Mouse (Mus musculus): ENCODE measurements around the gene Omt2a. TPM values are rescaled to one million over a fixed set of nuclear protein-coding genes. Genes with fewer than 3 reads are reported as not detected.
"Not testable (repeated sequence)": the region's sequence is repeated elsewhere in the genome, so short reads cannot be mapped to it uniquely, and the experiment has no call there.

The Omt2a gene
- total RNA-seq (2021) = not detected
- long read RNA-seq, experiment 1 = 0 reads
- long read RNA-seq, experiment 2 = 0 reads

DNA sequence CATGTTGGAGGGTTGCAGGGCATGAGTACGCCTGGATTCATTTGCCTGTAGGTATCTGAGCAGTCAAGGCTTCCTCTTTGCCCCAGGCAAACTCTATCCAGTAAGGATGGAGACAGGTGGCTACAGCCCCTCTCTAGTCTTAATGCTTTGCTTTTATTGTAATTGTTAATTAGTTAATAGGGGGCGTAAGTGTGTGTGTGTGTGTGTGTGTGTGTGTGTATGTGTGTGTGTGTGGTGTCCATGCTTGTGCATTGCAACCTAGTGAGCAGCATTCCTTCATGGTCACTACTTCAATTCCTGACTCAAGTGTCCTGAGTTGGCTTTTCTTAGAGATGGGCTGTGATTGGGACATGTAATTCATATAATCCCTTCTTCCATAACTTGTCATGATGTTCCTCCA, at the start of gene Omt2a:
Omt2a (minus strand) TSS at position 101 of the 400 bp plus-strand sequence.
- intact Hi-C loops (cut with DNase I) = no loop called here
- no peak for DNase-seq

GRCm38 (mm10) chr9:78363374-78363773, 48.8 kb upstream of the Omt2a start:
- intact Hi-C loops (cut with DNase I) = loop anchor here (5.0 kb wide), 1 partner anchor 74 kb away; no protein-coding TSS in a partner anchor
- DNase-seq = no peak

GRCm38 (mm10) chr9:78360484-78360872, 45.9 kb upstream of the Omt2a start:
- intact Hi-C loops (cut with DNase I) = loop anchor here (5.0 kb wide), 1 partner anchor 77 kb away; no protein-coding TSS in a partner anchor
- DNase-seq = no peak

DNA sequence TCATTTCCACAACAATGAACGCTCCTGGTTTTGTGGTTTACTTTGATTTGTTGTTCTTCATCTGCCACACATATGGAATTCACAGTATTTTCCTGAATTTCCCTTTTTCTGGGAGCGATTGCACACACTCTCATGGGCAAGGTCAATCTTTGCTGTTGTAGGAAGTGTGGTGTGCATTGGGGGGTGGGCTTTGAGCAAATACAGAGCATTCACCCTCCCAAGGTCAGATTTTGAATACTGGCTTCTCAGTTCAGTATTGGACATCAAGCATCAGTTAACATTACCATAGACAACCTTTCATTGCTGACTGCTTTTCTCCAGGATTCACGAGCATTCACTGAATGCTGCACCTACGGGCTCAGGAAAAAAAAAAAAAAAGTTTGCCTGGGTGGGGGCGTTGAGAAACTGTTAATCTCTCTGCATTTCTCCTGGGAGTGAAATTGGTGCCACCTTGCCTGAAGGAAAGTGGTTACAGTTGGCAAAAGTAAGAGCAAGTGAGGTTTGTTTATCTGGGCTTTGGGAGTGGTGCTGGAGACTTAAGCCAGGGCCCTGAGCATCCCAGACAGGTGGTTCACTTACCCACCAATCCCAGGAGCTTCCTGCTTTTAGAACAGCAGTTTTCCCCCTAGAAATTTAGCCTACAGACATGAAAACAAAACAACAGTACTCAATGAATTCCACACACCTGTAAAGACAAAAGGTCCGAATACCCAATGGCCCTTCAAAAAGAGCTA, 45.3 kb upstream of the Omt2a start:
- no peak for DNase-seq
- intact Hi-C loops (cut with DNase I) = loop anchor here (5.0 kb wide), 2 partner anchors 77 to 192 kb away; no protein-coding TSS in a partner anchor

- intact Hi-C loops (cut with DNase I) = loop anchor here (5.0 kb wide), 1 partner anchor 194 kb away; no protein-coding TSS in a partner anchor
- peak; percentile 70 to 75 for DNase-seq
Measured at GRCm38 (mm10) chr9:78358053-78358452, 43.5 kb upstream of the Omt2a start.

- DNase-seq = no peak
- intact Hi-C loops (cut with DNase I) = loop anchor here (5.0 kb wide), 1 partner anchor 197 kb away; no protein-coding TSS in a partner anchor
Measured at GRCm38 (mm10) chr9:78355611-78356010, 41.0 kb upstream of the Omt2a start, which contains the start of gene Gsta2. Gsta2 (minus strand) TSS chr9:78355788.

GRCm38 (mm10) chr9:78354665-78355578, 40.3 kb upstream of the Omt2a start:
- intact Hi-C loops (cut with DNase I) = loop anchor here (5.0 kb wide), 1 partner anchor 197 kb away; no protein-coding TSS in a partner anchor
- peak in 1 of 2 experiments; percentile 4 for DNase-seq

DNA sequence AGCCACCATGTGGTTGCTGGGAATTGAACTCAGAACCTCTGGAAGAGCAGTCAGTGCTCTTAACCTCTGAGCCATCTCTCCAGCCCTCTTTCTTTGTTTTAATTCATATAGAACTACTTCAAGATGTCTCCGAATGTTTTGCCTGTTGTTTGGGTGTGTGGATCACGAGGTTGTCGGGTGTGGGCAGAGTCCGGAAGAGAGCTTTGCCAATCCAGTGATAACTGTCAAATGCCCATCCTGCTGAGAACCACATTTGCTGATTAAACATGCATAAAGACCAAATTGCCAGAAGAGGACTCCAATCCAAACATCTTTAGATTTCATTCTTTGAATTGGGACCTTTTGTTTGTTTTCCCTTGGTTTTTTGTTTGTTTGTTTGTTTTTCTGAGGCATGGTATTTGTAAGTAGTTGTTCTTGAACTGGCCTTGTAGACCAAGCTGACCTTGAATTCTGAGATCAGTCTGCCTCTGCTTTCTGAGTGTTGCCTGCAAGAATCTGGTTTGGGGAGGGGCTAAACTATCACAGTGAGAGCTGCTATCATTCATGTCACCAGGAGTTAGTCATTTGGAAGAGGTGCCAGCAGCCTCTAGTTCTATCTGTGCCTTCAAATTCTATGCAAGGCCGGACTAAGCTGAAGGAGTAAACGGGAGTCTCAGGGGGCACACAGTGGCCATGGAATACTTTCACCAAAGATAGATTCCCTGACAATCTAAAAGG, 37.1 kb upstream of the Omt2a start:
- no peak for DNase-seq
- intact Hi-C loops (cut with DNase I) = no loop called here

DNA sequence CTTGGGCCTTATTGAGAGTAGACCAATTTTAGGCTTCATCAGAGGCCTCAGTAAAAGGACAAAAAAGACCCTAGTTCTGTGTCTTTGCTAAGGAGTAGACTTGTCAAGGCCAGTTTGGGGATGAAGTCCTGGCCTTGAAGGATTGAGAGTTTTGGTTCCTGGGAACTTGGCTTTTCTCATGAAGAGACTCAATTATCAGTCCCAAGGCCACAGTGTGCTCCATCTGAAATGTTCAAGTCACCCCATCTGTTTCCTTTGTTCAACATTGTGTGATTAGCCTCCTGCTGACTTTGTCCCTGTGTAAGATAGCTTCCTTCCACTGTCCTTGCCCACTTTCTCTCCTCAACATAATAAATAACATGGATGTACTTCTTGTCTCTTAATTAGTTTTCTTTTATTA, 35.4 kb upstream of the Omt2a start:
- intact Hi-C loops (cut with DNase I); DNase-seq: not testable (repeated sequence)

DNA sequence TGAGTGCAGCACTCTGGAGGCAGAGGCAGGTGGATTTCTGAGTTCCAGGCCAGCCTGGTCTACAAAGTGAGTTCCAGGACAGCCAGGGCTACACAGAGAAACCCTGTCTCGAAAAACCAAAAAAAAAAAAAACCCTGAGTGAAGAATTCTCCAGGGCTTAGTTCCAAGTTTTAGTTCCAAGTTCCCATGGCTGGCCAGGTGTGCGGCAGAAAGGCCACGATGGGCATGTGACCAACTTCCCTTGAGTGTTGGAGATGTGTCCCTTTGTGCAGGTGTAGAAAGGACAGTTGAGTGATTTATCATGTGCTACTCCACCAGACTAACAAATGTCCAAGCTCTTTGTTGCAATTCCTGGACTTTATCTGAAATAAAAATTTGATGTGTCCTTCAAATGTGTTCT, 34.5 kb upstream of the Omt2a start:
- DNase-seq; intact Hi-C loops (cut with DNase I): not testable (repeated sequence)

- DNase-seq; intact Hi-C loops (cut with DNase I): not testable (repeated sequence)
Measured at GRCm38 (mm10) chr9:78348206-78349004, 33.8 kb upstream of the Omt2a start.

- intact Hi-C loops (cut with DNase I) = no loop called here
- DNase-seq = no peak
Measured at GRCm38 (mm10) chr9:78347004-78347403, 32.4 kb upstream of the Omt2a start.

GRCm38 (mm10) chr9:78345235-78345634, 30.6 kb upstream of the Omt2a start:
- DNase-seq; intact Hi-C loops (cut with DNase I): not testable (repeated sequence)

DNA sequence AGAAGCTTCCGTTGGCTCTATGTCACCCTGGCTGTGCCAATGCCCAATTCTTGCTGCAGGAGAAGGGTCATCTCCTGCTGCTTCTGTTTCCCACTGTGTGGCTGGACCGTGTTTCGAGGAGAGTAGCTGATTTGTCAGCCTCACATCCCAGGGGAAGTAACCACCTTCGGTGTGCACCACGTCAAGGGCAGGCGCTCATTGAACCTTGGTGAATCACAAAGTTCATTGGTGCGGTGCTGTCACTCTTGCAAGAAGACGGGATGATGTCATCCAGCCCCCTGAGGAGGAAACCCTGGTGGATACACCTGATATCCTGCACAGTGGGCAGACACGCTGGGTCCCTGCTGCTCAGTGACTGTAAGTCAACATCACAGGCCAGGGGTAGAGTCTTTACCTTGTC, 28.5 kb upstream of the Omt2a start:
- intact Hi-C loops (cut with DNase I) = loop anchor here (5.0 kb wide), 1 partner anchor 46 kb away; no protein-coding TSS in a partner anchor
- not testable (repeated sequence) for DNase-seq

DNA sequence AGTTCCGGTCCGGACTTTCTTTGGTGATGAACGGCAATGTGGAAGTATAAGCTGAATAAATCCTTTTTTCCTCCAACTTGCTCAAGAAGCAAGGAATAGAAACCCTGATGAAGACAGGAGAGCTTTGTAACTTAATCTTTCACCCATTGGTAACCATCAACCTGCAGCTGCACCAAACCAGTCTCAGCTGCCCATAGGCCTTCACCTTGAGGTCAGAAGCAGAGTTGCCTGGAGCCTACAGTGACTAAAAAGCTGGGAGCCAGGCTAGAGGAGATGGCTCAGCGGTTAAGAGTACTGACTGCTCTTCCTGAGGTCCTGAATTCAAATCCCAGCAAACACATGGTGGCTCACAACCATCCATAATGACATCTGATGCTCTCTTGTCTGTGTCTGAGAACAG, 27.9 kb upstream of the Omt2a start:
- DNase-seq = not testable (repeated sequence)
- intact Hi-C loops (cut with DNase I) = loop anchor here (5.0 kb wide), 1 partner anchor 45 kb away; no protein-coding TSS in a partner anchor

GRCm38 (mm10) chr9:78340324-78340723, 25.7 kb upstream of the Omt2a start:
- intact Hi-C loops (cut with DNase I) = loop anchor here (5.0 kb wide), 1 partner anchor 43 kb away; no protein-coding TSS in a partner anchor
- peak; percentile 48 to 65 for DNase-seq

- intact Hi-C loops (cut with DNase I); DNase-seq: not testable (repeated sequence)
Measured at GRCm38 (mm10) chr9:78337050-78337449, 22.5 kb upstream of the Omt2a start.

DNA sequence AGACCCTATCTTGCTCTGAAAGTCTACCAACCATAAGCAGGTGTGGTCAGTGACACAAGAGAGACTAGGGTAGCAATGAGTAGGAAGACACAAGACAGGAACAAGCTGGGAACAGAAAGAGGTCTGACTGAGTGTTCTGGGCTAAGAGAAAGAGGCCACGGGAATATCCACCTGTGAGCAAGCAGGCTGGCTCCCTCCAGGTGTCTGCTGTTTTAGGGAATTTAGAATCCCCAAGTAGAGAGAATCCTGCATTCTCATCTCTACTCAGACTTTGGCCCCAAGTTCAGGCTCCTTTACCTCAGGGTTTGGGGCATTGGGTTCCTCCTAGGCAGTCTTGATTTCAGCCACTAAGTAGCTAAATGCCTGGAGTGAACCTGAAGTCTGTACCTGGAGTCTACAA, 12.7 kb upstream of the Omt2a start, which contains the start of gene Omt2b:
Omt2b (plus strand) TSS at position 301 of the 400 bp plus-strand sequence.
- intact Hi-C loops (cut with DNase I); DNase-seq: not testable (repeated sequence)

DNA sequence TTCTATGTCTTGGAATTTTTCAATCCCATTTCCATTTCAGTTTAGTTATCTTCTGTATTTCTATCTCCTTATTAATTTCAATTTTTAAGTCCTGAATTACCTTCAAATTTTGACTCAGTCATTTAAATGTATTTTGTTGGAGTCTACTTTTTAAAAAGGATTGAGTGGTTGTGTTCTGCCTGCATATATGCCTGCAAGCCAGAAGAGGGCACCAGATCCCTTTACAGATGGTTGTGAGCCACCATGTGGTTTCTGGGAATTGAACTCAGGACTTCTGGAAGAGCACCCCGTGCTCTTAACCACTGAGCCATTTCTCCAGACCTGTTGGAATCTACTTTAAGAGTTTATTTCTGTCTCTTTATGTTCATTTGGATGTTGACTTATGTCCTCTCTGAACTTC, 4.9 kb upstream of the Omt2a start:
- intact Hi-C loops (cut with DNase I) = no loop called here
- no peak for DNase-seq
